Mouse (Mus musculus): Measurements from ENCODE around the gene Nek1. TPM values are rescaled to one million over a fixed set of nuclear protein-coding genes. Genes with fewer than 3 reads are reported as not detected.
"Not testable (repeated sequence)": the region's sequence is repeated elsewhere in the genome, so short reads cannot be mapped to it uniquely, and the experiment has no call there.

The Nek1 gene
- polyA plus RNA-seq, 1 experiment from 2014 or later = 14.3 TPM

- H3K4me2 ChIP-seq (ENCODE audit: low read length) = peak within 1 kb of the TSS; percentile 94
- under 1% methylated on average over 101 of the region's 101 CpGs for WGBS
- H3K36me3 ChIP-seq (ENCODE audit: insufficient read depth, low read length) = no peaks in the 10 kb centered on the region
- H3K9ac ChIP-seq (ENCODE audit: low read depth, low read length) = peak within 1 kb of the TSS; percentile 77
- H3K27ac ChIP-seq = peak within 1 kb of the TSS; percentile 93
- 0 out of 2 replicates have a peak, but pooled peaks cover 9% of the 10 kb centered on the region for H3K4me1 ChIP-seq (replicated peaks; ENCODE audit: insufficient read depth, low read length)
- H3K4me3 ChIP-seq (replicated peaks; ENCODE audit: low read depth, low read length) = peak within 1 kb of the TSS; percentile 69
- DNase-seq (ENCODE audit: low spot score) (peak; percentile 97), ATAC-seq (replicated peaks; ENCODE audit: low FRiP score, low read depth) (peak; percentile 100)
- no peaks in the 10 kb centered on the region for H3K9me3 ChIP-seq (replicated peaks; ENCODE audit: low read length)
- TF ChIP-seq CTCF (IDR thresholded peaks at IDR 0.05; ENCODE audit: low read depth) = no peak
- no peaks in the 10 kb centered on the region for H3K27me3 ChIP-seq (ENCODE audit: insufficient read depth, low read length)
These were observed 10.0 kb upstream of the Nek1 start, which contains the start of gene Clcn3 for GRCm38 (mm10) chr8:60982701-60983687. TSS of gene Clcn3 (minus strand) at chr8:60983300.

DNA sequence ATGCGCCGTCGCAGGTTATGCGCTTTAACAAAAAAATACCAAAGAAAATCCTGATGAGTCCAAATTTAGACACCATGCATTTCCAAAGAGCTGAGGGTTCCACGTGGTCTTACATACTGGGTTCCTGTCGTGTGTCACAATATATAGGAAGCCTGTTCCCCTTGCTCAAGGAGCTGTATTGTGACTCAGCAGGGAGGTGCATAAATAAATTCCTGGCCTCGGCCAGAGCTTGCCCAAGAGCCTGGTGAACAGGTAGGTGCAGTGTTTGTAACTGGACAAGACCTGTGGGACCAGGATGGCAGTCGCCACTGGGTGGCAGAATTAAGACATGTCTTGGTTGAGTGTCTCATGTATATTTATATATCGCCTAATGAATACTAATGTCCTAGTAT is 9.3 kb upstream of the Nek1 start:
- Histone ChIP-seq H3K9ac (ENCODE audit: low read depth, low read length) (peak overlapping the region; percentile 77; the same call in 1 of the 2 replicates), H3K9me3 (replicated peaks; ENCODE audit: low read length) (no peaks in the 10 kb centered on the region), H3K27me3 (ENCODE audit: insufficient read depth, low read length) (no peaks in the 10 kb centered on the region), H3K27ac (peak overlapping the region; percentile 93), H3K4me3 (replicated peaks; ENCODE audit: low read depth, low read length) (peak overlapping the region; percentile 69), H3K36me3 (ENCODE audit: insufficient read depth, low read length) (no peaks in the 10 kb centered on the region), H3K4me1 (replicated peaks; ENCODE audit: insufficient read depth, low read length) (0 out of 2 replicates have a peak, but pooled peaks cover 9% of the 10 kb centered on the region), H3K4me2 (ENCODE audit: low read length) (peak overlapping the region; percentile 94)
- peak; percentile 68 for TF ChIP-seq CTCF (IDR thresholded peaks at IDR 0.05; ENCODE audit: low read depth)
- ATAC-seq (replicated peaks; ENCODE audit: low FRiP score, low read depth) (peak; percentile 69), DNase-seq (ENCODE audit: low spot score) (peak; percentile 66)
- WGBS = 11% methylated on average over 9 of the region's 9 CpGs

DNA sequence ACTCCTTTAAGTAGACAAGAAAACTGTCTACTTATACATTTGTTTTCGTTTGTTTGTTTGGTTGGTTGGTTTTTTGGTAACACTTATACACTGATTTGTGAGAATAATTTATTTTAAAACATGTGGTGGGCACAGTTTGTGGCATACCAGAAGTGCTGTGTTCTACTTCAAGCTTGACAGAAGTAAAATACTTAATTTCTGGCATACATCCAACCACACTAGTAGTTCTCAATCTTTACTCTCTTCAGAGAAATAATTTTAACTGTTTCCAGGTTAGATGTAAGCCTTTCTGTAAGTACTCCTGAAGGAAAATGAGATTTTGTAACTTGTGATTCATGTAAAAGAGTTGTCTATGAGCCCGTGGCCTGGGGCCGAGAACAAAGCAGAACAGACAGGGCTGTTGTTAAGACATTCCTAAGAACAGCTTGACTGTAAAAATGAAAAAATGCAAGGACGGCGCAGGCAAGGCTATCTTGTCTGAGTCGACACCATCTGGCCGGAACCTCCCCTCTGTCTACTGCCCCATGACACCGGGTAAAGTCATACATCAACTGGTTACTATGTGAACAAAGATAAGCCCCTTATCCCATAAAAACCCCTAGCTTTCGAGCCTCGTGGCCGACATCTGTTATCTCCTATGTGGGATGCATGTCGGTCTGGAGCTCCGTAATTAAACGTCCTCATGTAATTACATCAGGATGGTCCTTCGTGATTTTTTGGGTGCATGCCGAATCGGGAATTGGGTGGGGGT is 8.6 kb upstream of the Nek1 start:
- ATAC-seq (replicated peaks; ENCODE audit: low FRiP score, low read depth); H3K4me2 ChIP-seq (ENCODE audit: low read length); H3K36me3 ChIP-seq (ENCODE audit: insufficient read depth, low read length); H3K4me3 ChIP-seq (replicated peaks; ENCODE audit: low read depth, low read length); DNase-seq (ENCODE audit: low spot score); H3K9me3 ChIP-seq (replicated peaks; ENCODE audit: low read length); H3K9ac ChIP-seq (ENCODE audit: low read depth, low read length); H3K4me1 ChIP-seq (replicated peaks; ENCODE audit: insufficient read depth, low read length); H3K27me3 ChIP-seq (ENCODE audit: insufficient read depth, low read length); H3K27ac ChIP-seq: not testable (repeated sequence)
- WGBS = 85% methylated on average over 17 of the region's 17 CpGs

- Histone ChIP-seq H3K27me3 (ENCODE audit: insufficient read depth, low read length) (no peaks in the 10 kb centered on the region), H3K9ac (ENCODE audit: low read depth, low read length) (peak overlapping the region; percentile 77), H3K4me3 (replicated peaks; ENCODE audit: low read depth, low read length) (peak overlapping the region; percentile 79), H3K4me1 (replicated peaks; ENCODE audit: insufficient read depth, low read length) (no peaks in the 10 kb centered on the region), H3K36me3 (ENCODE audit: insufficient read depth, low read length) (no peaks in the 10 kb centered on the region), H3K9me3 (replicated peaks; ENCODE audit: low read length) (no peaks in the 10 kb centered on the region), H3K4me2 (ENCODE audit: low read length) (peak overlapping the region; percentile 56), H3K27ac (peak overlapping the region; percentile 91)
- DNase-seq (ENCODE audit: low spot score) = peak; percentile 90
- ATAC-seq (replicated peaks; ENCODE audit: low FRiP score, low read depth) = peak; percentile 89
- no peak for TF ChIP-seq CTCF (IDR thresholded peaks at IDR 0.05; ENCODE audit: low read depth)
- 1% methylated on average over 15 of the region's 16 CpGs for WGBS
These were observed 460 bp upstream of the Nek1 start for GRCm38 (mm10) chr8:60992561-60992909.

GRCm38 (mm10) chr8:60993639-60993986 is 618 bp downstream of the Nek1 start:
- ATAC-seq (replicated peaks; ENCODE audit: low FRiP score, low read depth) (peak; percentile 6), DNase-seq (ENCODE audit: low spot score) (no peak)
- peak overlapping the region; percentile 76 for H3K4me2 ChIP-seq (ENCODE audit: low read length)
- WGBS = 2% methylated on average over 12 of the region's 12 CpGs
- H3K36me3 ChIP-seq (ENCODE audit: insufficient read depth, low read length) = no peaks in the 10 kb centered on the region
- H3K9ac ChIP-seq (ENCODE audit: low read depth, low read length) = peak overlapping the region; percentile 77
- no peak for TF ChIP-seq CTCF (IDR thresholded peaks at IDR 0.05; ENCODE audit: low read depth)
- H3K27me3 ChIP-seq (ENCODE audit: insufficient read depth, low read length) = no peaks in the 10 kb centered on the region
- H3K4me1 ChIP-seq (replicated peaks; ENCODE audit: insufficient read depth, low read length) = no peaks in the 10 kb centered on the region
- peak overlapping the region; percentile 79 for H3K4me3 ChIP-seq (replicated peaks; ENCODE audit: low read depth, low read length)
- H3K9me3 ChIP-seq (replicated peaks; ENCODE audit: low read length) = no peaks in the 10 kb centered on the region
- H3K27ac ChIP-seq = peak overlapping the region; percentile 91

GRCm38 (mm10) chr8:60996468-60996867 is 3.5 kb downstream of the Nek1 start:
- H3K4me3 ChIP-seq (replicated peaks; ENCODE audit: low read depth, low read length) = no peak overlapping the region
- WGBS = 73% methylated on average over 3 of the region's 3 CpGs
- no peak overlapping the region for H3K4me2 ChIP-seq (ENCODE audit: low read length)
- no peaks in the 10 kb centered on the region for H3K27me3 ChIP-seq (ENCODE audit: insufficient read depth, low read length)
- H3K27ac ChIP-seq = no peak overlapping the region
- H3K4me1 ChIP-seq (replicated peaks; ENCODE audit: insufficient read depth, low read length) = no peaks in the 10 kb centered on the region
- DNase-seq (ENCODE audit: low spot score) = no peak
- no peak for ATAC-seq (replicated peaks; ENCODE audit: low FRiP score, low read depth)
- no peaks in the 10 kb centered on the region for H3K9me3 ChIP-seq (replicated peaks; ENCODE audit: low read length)
- no peaks in the 10 kb centered on the region for H3K36me3 ChIP-seq (ENCODE audit: insufficient read depth, low read length)
- TF ChIP-seq CTCF (IDR thresholded peaks at IDR 0.05; ENCODE audit: low read depth) = no peak
- H3K9ac ChIP-seq (ENCODE audit: low read depth, low read length) = no peak overlapping the region

All from kidney, postnatal 0 days (tissue).